Mouse (Mus musculus) ovary, postnatal 10 days (tissue): ENCODE results near the gene Gm16181.

ENCODE experiments used
- DNase-seq: peaks from one replicate; pipeline ENCODE4 v3.0.0; 2022; ENCODE audit warnings: low spot score

Gm16181 gene

DNA sequence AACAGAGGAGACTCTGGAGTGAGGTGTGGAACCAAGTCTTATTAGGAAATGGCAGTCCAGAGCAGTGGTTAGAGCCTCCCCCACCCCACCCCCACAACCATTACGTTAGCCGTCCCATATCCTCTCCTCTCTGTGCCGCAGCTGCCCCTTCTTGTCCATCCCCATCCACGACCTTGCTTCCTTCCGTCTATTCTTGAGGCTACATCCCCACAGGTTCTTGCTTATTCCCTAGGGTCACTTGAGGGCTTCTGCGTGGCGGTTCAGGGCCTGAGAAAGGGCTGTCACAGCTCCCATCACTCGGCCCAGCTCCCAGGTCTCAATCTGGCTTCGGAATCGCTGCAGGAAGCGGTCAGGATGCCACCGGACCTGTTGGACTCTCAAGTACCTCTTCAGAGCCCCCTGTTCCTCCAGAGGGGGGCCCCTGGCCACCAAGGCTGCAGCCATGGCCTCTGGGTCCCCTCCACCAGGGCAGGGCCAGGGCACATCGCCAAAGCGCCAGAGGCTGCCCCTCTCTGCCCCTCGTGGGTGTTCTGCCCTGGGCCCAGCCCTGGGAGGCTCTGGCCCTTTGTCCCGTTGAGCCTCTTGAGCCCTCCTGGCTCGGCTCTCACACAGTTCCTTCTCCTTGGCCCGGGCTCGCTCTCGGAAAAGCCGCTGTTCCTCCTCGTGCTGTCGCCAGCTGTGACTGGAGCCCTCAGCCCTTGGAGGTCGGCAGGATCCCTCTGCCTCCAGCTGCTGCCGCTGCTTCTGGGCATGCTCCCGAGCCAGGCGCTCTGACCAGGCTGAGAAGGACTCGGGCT lies at the start of gene Gm16181:
TSS of gene Gm16181 (plus strand) at position 679 of the 797 bp plus-strand sequence.
- DNase-seq: no peak

DNA sequence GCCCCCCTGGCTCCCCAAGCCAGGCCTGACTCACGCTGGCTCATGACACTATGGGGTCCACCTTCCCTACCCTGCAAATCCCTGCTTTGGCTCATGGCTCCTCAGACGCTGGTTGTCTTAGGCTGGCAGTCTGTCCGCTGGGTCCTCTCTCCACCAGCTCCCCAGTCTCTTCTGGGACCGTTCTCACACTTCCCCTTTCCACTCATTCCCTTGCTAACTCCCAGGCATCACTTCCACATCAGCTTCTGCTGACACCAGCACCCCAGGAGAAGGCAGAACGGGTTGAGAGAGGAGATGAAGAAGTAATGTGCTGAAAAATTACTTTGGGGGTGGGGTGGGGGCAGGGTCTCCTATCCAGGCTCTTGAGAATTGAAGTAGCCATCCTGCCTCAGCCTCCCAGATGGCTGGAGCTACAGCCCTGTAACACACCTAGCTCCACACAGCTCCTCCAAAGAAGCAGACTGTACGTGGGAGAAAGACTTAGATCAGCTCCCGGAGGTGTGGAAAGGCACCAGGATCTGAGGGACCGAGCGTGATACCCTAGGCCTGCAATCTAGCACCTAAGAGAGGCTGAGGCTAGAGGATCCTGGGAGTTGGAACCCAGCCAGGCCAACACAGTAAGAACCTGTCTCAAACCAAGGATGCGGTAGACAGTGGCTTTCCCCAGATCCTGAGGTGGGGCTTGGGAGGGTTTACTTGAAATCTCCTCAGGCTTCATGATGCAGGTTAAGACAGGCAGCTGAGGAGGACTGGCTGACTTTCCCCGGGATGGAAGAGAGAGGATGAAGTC lies 48.0 kb upstream of the Gm16181 start:
- no peak for DNase-seq

DNA sequence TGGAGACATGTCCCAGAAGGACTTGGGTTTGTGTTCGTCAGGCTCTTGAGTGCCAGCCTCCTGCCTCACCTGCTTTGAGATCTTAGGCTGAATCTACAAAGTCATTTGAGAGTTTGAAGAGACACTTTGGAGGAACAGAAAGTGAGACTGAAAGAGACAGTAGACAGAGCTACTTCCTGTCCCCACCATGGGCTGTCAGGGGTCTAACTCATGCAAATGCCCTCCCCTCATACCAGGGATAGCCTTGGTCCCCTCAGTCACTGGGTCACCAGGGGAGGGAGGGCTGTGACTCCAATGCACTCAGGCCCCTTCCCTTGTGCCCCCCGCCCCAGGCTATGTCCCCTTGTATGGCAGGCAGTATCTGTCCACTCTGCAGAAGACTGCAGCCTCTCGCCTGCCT lies 47.3 kb upstream of the Gm16181 start:
- DNase-seq: no peak

DNA sequence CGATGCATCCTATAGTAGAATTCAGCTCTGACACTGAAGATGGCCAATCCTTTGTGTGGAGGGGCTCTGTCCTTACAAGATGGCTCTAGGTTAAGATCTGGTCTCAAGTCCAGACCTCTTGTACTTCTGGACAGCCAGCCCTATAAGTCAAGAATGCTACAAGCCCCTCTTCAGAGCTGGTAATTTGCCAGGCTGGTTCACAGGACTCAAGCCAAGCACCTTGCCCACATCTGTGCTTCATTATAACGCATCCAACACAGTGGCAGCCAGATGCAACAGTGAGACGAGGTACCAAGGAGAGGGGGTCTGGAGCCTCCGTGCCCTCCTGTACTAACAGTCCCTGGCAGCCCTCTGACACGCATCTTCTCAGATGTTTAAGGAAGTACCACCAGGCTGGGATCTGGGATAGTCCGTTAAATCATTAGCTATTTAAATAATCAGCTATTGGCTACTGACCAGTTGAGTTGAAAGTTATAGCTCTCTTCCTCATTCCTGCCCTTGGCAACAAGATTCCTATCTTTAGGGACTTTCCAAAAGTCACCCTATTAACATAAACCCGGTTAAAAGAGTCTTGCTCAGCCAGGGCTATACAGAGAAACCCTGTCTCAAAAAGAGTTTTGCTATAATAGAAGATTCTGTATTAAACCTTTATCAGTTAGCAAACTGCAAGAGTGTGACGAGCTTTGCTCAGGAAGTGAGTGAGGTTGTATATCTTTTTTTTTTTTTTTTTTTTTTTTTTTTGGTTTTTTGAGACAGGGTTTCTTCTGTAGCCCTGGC lies 46.2 kb upstream of the Gm16181 start:
- DNase-seq: no peak

DNA sequence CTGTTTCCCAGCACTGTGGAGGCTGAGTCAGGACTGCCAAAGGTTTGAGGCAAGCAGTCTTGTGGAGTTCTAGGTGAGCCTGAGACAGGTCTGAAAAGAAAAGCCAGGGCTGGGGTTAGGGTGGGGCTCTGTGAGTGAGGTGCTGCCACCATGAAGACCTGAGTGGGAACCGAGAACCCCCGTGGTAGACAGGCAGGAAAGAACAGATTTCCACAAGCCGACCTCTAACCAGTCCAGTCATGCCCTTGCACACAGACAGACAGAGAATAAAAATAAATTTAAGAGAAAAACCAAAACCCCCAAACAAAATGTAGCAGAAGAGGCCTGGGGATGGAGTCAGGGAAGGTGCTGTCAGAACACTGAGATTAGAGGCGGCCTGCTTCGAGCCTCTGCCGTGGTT lies 45.3 kb upstream of the Gm16181 start:
- DNase-seq: no peak

DNA sequence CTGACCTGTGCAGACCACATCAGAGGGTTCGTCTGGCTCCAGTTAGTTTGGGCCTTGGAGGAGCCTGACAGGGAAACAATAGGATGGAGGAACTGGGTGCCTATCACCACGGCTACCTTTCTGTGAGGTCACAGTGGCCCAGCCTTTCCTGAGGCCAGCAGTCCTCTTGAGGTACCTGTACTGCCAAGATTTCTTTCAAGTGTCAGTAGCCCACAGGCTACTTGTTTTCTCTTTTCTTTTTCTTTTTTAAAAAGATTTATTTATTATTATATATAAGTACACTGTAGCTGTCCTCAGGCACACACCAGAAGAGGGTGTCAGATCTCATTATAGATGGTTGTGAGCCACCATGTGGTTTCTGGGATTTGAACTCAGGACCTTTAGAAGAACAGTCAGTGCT lies 44.7 kb upstream of the Gm16181 start, which contains the start of gene Aif1:
TSS of gene Aif1 (minus strand) at position 101 of the 400 bp plus-strand sequence.
- no peak for DNase-seq

DNA sequence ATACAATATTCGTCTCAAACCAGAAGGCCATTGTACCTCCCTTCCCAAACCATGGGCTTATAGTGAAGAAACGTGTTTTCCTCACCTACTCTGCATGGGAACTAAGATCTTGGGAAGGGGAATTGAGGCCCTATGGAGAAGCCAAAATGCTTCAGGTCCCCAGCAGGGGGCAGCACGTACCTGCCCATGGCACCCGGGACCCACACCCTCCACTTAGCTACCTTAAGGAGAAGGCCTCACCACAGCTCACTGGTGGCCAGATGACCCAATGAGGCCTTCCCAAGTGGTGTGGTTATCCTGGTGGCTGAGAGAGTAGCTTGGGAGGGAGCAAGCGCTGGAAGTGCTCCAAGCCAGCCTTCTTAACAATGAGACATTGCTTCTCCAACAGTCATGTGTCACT lies 42.1 kb upstream of the Gm16181 start:
- no peak for DNase-seq

DNA sequence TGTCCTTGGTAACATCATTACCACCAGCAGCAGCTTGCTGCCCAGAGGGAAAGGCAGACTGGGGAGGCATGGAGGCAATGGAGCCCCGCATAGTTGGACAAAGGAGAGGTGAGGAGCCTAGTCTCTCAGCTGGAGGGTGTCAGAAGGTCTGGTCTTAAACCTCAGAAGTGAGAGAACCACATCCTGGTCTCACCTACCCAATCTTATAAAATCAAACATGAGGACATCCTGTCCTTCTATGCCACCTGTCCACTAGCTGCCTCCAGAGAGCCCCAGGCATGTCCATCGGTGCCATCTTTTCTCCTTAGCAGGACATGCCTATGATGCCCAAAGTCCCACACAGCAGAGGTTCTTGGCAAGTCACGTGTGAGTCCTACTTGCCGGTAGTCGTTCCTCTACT lies 40.5 kb upstream of the Gm16181 start:
- no peak for DNase-seq

DNA sequence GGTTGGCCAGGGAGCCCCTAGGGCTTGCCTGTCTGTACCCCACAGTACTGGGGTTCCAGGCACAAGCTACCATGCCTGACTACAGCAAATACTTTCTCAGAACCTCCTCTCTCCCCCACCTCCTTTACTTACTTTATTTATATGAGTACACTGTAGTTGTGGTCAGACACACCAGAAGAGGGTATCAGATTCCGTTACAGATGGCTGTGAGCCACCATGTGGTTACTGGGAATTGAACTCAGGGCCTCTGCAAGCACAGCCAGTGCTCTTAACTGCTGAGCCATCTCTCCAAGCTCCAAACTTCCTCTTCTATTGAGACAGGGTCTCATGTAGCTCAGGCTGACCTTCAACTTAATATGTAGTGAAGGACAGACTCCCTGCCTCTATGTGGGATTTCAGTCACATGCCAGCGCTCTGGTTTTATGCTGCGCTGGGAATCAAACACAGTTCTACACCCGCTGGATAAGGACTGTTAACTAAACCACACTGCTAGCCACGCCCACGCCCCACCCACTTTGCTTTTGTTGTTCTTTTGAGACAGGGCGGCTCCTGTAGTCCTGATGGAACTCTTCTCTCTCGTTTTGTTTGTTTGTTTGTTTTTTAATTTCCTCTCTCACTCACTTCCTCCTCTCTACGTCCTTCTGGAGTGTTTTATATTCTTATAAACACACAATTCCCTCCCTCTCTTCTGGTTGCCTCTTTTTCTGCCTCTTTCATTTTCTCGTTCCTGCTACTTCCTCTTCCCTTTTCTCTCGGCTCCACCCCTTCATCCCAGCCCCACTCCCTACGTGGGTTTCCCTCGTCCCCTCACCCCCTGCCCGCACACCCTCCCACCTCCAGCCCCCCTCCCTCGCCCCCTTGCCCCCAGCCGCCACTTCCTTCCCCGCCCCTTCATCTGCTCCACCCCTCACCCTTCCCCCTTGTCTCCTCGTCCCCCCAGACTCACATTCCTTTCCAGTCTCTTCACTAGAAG lies 34.7 kb upstream of the Gm16181 start:
- DNase-seq: no peak

DNA sequence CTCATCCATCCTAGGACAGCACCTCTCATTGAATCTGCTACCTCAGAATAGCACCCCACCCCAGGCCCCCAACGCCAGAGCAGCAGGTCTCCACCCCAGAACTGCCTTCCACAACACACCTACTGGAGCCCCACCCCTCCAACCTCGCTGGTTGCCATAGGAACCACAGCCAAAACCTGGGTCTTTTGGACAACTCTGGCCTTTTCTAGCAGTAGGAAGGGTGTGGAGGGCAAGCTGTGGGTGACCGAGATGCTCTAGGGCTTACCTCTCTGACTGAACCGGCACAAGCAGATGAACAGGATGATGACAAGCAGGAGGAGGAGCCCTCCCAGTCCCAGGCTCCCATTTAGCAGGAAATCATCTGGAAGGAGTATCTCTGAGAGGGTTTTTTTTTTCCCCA lies 34.0 kb upstream of the Gm16181 start:
- no peak for DNase-seq

DNA sequence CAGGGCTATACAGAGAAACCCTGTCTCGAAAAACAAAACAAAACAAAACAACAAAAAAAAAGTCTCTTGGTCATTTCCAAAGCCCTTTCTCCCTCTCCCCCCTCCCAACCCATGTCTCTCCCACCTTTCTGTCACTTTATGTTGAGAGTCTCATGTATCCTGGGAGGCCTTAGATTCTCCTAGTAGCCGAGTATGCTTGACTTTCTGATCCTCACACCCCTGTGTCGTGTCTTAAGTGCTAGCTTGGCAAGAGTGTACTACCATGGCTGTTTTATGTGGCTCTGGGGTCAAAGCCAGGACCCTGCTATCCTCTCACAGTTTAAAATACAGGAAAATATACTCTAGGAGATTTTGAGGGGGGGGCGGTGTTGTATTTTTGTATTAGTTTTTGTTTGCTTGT lies 33.3 kb upstream of the Gm16181 start:
- DNase-seq: no peak

DNA sequence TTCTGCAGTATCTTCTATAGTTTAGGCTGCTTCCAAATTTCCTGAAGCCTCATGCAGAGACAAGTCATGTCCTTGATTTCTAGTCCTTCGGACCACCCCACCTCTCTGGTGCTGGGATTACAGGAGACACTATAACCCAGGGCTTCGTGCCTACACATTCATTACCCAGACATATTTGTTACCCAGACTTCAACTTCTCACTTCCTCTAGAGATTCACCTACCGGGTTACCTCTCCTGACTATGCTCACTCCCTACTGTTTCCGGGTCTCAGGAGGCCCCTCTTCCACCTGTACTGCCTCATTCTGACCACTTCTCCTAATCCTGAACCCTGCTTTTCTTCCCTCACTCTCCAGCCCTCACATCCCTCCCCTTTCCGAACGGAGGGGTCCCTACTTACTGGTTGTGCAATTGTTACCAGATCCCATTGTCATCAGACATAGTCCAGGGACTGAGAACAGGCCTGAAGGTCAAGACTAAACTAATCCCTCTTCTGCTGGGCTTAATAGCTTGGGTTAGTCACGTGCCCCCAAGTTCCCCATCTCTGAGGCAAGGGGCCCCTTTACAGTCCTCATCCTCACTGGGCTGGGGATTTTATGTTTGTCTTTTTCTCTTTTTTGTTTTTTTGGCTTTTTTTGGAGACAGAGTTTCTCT lies 32.5 kb upstream of the Gm16181 start, which contains the start of gene Lst1:
TSS of gene Lst1 (minus strand) at position 481 of the 652 bp plus-strand sequence.
- no peak for DNase-seq

DNA sequence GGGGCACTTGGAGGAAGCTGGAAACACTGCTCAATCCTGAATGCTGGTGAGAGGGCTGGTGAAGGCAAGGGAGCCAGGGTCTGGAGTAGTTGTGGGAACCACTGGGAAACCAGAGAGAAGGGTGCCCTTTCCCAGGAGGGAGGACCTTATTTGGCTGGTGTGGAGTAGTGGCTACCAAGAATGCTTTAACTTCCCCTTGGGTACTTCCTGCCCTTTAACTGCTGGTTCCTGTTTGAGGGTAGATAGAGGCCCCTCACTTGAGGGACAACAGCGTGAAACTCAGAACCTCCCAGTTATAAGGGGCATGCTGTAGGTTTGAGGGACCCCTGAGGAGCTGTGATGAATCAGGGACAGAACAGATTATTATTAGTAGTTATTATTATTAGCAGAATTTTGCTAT lies 31.4 kb upstream of the Gm16181 start:
- DNase-seq: no peak

DNA sequence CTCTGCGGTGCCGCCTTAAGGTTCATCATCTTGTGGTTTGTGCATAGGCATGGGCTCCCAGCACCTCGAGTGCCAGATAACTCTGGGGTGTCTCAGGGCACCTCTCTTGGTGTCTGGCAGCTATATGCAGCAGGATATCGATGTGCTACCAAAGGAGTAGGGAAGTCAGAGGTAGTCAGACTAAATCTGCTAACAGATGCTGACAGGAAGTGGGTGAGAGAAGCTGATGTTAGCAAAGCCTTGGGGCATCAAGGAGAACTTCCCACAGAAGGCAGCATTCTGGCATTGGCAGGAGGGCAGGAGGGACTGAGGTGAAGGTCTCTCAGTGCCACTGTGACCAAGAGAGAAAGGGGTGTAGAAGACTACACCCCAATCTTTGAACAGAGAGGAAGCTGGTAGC lies 30.5 kb upstream of the Gm16181 start:
- no peak for DNase-seq

DNA sequence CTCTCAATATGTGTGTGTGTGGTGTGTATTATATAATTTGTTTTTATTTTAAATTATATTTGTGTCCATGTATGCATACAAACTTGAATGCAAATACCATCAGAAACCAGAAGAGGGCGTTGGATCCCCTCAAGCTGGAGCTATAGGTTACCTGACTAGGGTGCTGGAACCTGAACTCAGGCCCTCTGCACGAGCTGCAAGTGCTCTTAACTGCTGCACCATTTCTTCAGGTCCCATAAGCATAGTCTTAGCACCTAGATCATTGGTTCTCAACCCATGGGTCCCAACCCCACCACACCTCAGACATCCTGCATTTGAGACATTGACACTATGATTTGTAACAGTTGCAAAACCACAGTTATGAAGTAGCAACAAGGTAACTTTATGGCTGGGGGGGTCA lies 28.9 kb upstream of the Gm16181 start:
- DNase-seq: no peak

DNA sequence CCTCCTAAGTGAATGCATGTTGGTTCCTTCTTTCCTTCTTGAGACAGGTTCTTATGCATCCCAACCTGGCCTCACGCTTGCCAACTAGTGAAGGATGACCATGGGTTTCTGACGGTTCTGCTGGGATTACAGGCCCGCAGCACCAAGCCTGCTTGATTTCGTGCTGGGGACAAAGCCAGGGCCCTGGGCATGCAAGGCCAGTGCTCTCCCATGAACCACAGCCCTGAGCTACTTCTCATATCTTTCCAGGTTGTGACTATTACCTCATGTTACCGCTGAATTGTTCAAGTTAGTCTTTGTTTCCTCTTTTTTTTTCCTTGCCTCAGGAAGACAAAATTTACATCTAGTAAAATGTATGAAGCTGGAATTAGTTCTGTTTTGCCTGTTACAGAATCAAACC lies 27.7 kb upstream of the Gm16181 start:
- DNase-seq: no peak

DNA sequence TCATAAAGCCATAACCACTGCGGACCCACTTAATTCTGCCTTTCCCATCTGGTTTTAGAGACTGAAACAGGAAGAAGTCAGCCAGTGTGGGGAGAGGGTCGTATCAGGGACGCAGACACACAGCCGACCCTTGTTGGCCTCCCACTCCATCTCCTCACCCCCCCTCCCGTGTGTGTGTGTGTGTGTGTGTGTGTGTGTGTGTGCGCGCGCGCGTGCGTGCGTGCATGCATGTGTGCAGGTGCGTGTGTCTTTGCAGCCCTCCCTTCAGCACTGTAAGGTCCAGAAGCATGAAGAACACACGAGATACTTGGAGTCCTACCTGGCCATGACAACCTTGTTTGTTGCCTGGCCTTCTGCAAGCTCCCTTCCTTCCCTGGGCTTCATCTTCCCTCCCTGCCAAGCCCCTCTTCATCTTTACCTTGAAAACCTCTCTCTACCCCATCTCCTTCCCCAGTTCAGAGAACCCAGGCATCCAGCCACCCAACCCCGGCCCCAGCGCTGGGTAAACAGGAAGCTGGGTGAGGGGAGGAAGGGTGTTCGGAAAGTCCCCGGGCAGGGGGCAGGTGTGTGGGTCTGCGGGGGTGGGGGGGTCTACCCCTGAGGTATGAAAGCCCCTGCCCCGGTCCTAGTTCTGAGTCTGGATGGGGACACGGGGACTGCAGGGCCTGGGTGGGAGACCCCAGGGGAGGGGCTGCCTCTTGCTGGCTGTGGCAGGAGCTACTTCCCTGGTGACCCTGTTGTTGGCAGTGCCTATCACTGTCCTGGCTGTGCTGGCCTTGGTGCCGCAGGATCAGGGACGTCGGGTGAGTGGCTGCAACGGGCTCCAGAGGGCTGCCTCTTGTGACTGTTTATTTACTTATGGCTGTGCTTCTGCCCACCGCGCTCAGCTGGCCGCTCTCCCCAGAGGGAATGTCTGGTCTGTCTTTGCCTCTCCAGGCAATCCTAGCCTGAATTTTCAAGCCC lies 26.5 kb upstream of the Gm16181 start, which contains the start of gene Ltb:
TSS of gene Ltb (plus strand) at position 559 of the 963 bp plus-strand sequence.
- no peak for DNase-seq

DNA sequence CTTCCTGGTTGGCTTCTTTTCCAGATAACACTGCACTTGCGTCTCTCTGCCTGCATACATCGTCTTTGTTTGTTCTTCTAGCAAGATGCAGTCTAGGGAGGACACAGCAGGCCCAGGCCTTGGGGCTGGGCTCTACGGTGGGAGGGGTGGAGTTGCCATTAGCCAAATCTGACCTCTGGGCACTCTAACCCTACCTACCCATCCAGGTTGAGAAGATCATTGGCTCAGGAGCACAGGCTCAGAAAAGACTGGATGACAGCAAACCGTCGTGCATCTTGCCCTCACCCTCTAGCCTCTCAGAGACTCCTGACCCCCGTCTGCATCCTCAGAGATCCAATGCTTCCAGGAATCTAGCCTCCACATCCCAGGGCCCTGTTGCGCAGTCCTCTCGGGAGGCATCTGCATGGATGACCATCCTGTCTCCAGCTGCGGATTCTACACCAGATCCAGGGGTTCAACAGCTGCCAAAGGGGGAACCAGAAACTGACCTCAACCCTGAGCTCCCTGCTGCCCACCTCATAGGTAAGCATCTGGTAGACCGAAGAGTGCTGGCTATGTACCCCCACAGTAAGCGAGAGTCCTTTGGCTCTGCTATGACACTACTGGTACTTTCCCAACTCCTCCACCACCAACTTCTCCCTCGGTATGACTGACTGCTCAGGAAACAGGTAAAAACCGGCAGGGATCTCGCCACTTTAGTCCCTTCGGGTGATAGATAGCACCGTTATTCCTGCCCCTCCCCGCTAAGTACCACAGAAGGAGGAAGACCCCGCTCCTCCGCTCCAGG lies 25.6 kb upstream of the Gm16181 start:
- DNase-seq: no peak
